Mouse (Mus musculus): ENCODE data around the gene Arpc4. TPM values are rescaled to one million over a fixed set of nuclear protein-coding genes. Genes with fewer than 3 reads are reported as not detected.

The Arpc4 gene
- total RNA-seq, 2 experiments from 2014 or later: 245 to 295 TPM

- intact Hi-C loops (cut with DNase I): no loop called here
- DNase-seq (ENCODE audit: low spot score in 2 of 2): no peak
Observed at GRCm38 (mm10) chr6:113434691-113435090, 56.8 kb downstream of the Arpc4 start.

GRCm38 (mm10) chr6:113435664-113436205 is 57.8 kb downstream of the Arpc4 start, which contains the start of gene Cidec:
TSS of gene Cidec (minus strand) at chr6:113435760.
- no peak for DNase-seq (ENCODE audit: low spot score in 2 of 2)
- intact Hi-C loops (cut with DNase I): no loop called here

GRCm38 (mm10) chr6:113437135-113437534 is 59.2 kb downstream of the Arpc4 start:
- intact Hi-C loops (cut with DNase I): no loop called here
- no peak for DNase-seq (ENCODE audit: low spot score in 2 of 2)

GRCm38 (mm10) chr6:113438721-113439430 is 61.0 kb downstream of the Arpc4 start:
- intact Hi-C loops (cut with DNase I): no loop called here
- DNase-seq (ENCODE audit: low spot score in 2 of 2): no peak

Small RNA genes within 50 kb of the gene (microRNA-seq; reads per million reads assigned to microRNA genes)
- not detected for gene Gm24387

Other genes with a start within 250 kb of the Arpc4 start
- 10 to 100 TPM; 79.6 to 85.5 TPM for gene Lhfpl4, start 182.7 kb upstream of the Arpc4 start, total RNA-seq (2021)
- 10 to 100 TPM; 15.3 to 17.4 TPM for gene Mtmr14, start 140.3 kb upstream of the Arpc4 start, total RNA-seq (2021)
- 10 to 100 TPM; 76.4 to 79.5 TPM for gene Cpne9, start 95.8 kb upstream of the Arpc4 start, total RNA-seq (2021)
- 10 to 100 TPM; 29.0 to 30.3 TPM for gene Brpf1, start 71.0 kb upstream of the Arpc4 start, total RNA-seq (2021)
- gene Ogg1, start 51.1 kb upstream of the Arpc4 start, total RNA-seq (2021): 1 to 10 TPM; 6.5 to 7.1 TPM
- gene Camk1, start 34.1 kb upstream of the Arpc4 start, total RNA-seq (2021): 100 to 1,000 TPM; 106 to 123 TPM
- gene Tada3, start 232 bp upstream of the Arpc4 start, total RNA-seq (2021): 10 to 100 TPM; 52.0 to 55.2 TPM
- 10 to 100 TPM in 1 of 2 experiments, 1 to 10 TPM in 1; 9.3 to 14.2 TPM for gene Ttll3, start 11.1 kb downstream of the Arpc4 start, total RNA-seq (2021)
- 10 to 100 TPM; 17.1 to 19.0 TPM for gene Rpusd3, start 41.2 kb downstream of the Arpc4 start, total RNA-seq (2021)
- not detected for gene Cidec, start 57.6 kb downstream of the Arpc4 start, total RNA-seq (2021)
- 10 to 100 TPM; 38.0 to 41.8 TPM for gene Jagn1, start 64.5 kb downstream of the Arpc4 start, total RNA-seq (2021)
- under 1 TPM; 0.54 to 0.57 TPM for gene Il17re, start 80.4 kb downstream of the Arpc4 start, total RNA-seq (2021)
- 1 to 10 TPM; 4.7 to 5.3 TPM for gene Il17rc, start 93.3 kb downstream of the Arpc4 start, total RNA-seq (2021)
- gene Creld1, start 105.2 kb downstream of the Arpc4 start, total RNA-seq (2021): 100 to 1,000 TPM; 102 to 119 TPM
- gene Prrt3, start 123.8 kb downstream of the Arpc4 start, total RNA-seq (2021): 10 to 100 TPM; 59.4 to 59.9 TPM
- 10 to 100 TPM; 71.7 to 81.1 TPM for gene Emc3, start 153.5 kb downstream of the Arpc4 start, total RNA-seq (2021)
- gene Fancd2, start 153.6 kb downstream of the Arpc4 start, total RNA-seq (2021): 1 to 10 TPM; 1.5 to 3.3 TPM
- gene Fancd2os, start 222.6 kb downstream of the Arpc4 start, total RNA-seq (2021): under 1 TPM in 1 of 2 experiments, not detected in 1; 0.32 TPM
- 100 to 1,000 TPM; 218 to 259 TPM for gene Brk1, start 226.7 kb downstream of the Arpc4 start, total RNA-seq (2021)
- gene Vhl, start 245.8 kb downstream of the Arpc4 start, total RNA-seq (2021): 10 to 100 TPM; 48.1 to 49.8 TPM

All from left cerebral cortex, postnatal 36 days (tissue).